Mouse (Mus musculus): Measurements from ENCODE around the gene Tas1r2. TPM values are rescaled to one million over a fixed set of nuclear protein-coding genes. Genes with fewer than 3 reads are reported as not detected.

Tas1r2 gene
- polyA plus RNA-seq (2012; rRNA removed): 0.08 TPM in 1 of 2 replicates, not detected in the other

DNA sequence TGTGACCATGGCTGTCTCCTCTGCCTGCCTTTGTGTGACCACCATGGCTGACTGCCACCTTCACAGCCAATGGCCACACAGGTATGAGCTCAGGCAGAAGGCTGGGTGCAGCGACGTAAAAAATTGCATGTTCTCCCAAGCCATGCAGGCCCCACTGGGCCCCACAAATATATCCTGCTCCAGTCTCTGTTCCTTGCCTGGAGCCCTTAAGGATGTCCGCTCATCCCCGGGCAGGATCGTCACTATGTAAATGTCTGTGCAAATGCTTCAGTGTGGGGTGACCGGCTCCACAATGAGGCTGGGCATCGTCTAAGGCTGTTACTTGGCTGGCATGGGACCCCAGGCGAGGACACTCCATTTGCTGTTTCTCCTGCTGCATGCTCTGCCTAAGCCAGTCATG lies at the start of gene Tas1r2:
TSS of gene Tas1r2 (plus strand) at position 301 of the 400 bp plus-strand sequence.

DNA sequence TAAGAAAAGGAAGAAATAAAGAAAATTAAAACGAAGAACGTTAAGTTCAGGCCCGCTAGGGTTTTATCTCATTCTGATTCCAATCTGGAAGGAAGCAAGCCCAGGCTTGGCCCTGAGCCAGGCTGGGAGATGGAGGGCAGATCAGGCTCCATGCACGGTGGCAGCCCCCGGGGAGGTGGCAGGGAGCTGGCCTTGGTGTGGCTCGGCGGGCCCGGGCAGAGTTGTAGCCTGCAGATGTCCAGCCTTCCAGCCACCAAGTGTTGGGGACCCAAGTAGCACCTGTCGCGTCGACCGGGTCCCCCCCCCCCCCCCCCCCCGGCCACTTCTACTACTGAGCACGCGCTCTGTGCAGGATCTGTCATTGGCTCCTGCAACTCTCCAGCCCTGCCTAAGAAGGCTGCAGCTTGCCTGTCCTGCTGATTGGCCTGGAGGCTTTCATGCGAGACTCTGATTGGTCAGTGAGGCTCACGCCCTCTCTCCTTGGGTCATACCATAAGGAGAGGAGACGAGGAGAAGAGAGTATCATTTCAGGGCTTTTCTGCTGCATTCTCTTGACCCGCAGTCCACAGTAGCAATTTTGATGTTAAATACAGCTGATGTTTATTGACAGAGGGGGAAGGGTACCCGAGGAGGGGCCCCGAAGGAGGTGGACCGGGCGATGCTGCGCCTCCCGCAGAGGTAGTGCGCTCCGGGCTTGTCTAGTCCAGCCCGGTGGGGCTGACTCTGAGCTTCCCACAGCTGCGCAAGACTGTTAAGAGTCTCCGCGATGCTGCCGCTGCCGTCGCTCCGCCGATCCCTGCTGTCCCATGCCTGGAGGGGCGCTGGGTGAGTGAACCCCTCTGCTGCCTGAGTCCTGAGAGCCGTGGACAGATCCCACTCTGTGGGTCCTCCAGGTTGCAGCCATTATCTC lies 30.7 kb upstream of the Tas1r2 start, which contains the start of gene Aldh4a1:
TSS of gene Aldh4a1 (plus strand) at position 494 of the 910 bp plus-strand sequence.

Other genes with a start within 250 kb of the Tas1r2 start
- 7.6 TPM in 2 replicates for gene Iffo2, start 123.0 kb upstream of the Tas1r2 start, polyA plus RNA-seq (2012; rRNA removed)
- not detected in 2 replicates for gene Gm21969, start 50.4 kb upstream of the Tas1r2 start, polyA plus RNA-seq (2012; rRNA removed)
- gene Aldh4a1, start 30.7 kb upstream of the Tas1r2 start, polyA plus RNA-seq (2012; rRNA removed): 32.8 and 37.0 TPM in 2 replicates
- gene Pax7, start 180.0 kb downstream of the Tas1r2 start, polyA plus RNA-seq (2012; rRNA removed): not detected in 2 replicates